Mouse (Mus musculus): ENCODE measurements around the gene Prss36.
A peak's percentile ranks its signal among the peaks of the same experiment; 100 is the strongest.

Prss36 gene

DNA sequence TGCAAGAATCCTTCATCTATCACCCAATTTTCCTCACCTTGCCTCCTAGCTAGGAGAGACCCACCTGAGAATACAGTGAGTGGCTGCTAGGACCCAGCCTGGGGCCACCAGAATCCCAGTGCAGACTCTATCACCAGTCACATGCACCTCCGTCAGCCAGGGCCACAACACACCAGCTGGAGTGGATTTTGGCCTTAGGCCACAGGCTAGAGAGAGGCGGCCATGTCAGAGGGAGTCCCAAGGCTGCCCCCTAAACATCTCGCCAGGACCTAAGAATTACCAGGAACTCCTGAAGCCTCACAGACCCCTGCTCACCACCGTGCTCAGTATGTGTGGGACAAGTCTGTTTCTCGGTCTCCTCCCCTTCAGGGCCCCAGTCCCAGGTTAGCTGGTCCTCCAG, 12.4 kb downstream of the Prss36 start:
- no peak for DNase-seq (ENCODE audit: low spot score)

DNA sequence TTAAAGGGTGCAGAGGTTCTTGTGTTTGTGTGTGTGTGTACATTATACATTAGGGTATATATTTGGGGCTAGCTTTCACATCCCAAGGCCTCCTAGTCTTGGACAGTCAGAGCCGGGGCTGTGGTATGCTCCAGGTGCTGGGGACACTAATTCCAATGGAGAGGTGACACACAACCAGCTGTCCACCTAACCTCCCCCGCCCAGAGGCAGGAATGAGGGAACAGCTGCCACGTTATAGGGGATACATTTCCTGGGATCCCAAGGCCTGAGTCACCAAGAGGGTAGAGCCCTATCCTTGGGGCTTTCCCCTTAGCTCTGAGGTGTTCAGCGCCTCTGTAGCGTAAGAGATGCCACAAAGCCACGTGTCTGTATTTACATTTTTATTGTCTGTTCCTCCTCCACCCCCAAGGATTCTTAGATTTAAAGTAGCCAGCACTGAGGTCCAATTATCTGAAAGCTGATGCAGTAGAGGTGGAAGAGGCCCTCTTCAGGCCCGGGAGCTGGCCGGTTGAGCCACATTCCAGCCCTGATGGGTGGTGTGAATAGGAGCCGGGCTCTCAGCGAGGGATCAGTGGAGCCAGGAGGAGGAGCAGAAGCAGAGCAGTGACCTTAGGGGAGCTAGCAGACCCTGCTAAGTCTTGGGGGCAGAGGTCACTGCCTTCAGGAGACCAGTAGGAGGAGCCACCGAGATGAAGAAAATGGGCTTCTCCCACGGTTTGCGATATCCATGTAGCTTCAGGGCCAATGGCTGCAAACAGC, 14.1 kb downstream of the Prss36 start:
- DNase-seq (ENCODE audit: low spot score), result no peak

DNA sequence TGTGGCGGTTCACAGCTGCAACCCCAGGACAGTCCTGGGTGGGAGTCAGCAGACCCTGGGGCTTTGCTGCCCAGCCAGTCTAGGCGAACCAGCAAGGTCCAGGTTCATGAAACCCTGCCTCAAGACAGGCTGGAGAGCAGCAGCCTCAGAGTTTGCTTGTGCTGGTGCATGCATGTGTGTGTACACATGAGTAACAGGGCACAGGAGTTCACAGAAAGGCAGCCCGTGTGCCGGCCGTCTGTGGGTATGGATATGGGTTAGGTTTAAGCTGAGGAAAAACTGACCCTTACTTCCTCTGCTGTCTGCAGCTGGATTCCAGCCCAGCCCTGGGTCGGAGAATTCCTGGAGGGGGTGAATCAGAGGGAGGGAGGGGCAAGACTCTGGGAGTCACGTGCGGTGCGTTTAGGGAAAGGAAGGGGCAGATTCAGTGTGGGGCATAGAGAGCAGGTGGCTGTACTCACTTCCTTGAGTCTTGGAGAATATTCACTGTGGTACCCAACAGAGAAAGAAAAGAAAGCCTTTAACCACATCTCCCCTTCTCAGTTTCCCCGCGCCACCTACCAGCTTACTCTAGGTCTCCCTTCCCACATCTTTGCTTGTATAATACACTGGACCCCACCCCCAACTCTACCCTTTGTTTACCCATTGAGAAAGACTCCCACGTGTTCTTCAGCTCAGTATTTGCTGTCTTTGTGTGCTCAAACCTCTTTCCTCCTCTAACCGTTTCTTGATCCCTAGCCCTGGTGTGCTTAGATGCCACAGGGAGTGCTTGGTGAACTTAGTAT, 15.0 kb downstream of the Prss36 start:
- DNase-seq (ENCODE audit: low spot score), result no peak

DNA sequence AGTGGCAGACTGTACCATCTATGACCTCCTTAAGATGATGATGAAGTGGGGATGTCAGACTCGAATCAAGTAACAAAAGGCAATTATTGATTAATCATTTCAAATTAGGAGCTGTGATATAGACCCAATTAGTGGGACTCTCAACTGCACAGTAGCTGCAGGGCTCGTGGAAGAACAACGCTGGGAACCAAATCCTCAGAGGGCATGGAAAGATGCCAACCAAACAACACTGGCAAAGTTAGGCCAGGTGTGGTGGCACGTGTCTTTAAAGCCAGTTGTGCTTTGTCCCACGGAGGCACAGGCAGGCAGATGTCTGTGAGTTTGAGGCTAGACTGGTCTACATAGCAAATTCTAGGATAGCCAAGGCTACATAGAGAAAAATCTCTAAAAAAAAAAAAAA, 15.9 kb downstream of the Prss36 start:
- DNase-seq (ENCODE audit: low spot score), result no peak

DNA sequence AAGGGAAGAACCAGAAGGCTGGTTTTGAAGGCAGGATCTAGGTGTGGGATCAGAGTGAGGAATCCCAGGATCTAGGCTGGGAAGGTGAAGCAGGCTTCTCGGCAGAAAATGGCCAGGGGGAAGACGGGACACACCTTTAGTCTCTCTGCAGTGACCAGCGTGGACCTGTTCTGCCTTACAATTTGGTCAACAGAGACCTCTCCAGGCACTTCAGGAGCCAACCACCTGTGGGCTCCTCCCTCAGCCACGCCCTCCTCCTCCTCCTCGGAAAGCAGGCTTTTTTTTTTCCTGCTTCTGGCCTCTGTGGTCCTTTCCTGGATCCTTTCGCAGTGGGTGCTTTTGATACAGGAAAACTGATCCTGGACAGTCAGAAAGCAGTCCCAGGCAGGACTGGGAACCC, 16.6 kb downstream of the Prss36 start, which contains the start of gene Prss8:
Gene Prss8 (minus strand): TSS at position 182 of the 400 bp plus-strand sequence.
- DNase-seq (ENCODE audit: low spot score), result no peak

DNA sequence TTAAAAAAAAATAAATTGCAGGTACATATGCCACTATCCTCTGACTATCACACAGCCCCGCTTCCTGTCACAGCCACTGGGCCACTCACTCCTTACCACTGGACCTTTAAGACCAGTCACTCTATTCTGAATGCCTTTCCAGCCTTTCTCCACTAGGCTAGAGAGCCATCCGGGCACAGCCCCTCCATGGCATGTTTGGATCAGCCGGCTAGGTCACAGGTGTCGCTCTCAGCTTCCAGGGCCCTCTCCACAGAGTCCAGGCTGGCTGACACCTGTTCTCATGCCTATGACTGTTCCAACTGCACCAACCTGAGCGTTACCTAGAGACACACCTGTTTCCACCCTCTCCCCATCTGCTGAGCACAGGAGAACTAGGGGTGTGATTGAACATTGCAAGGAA, 17.9 kb downstream of the Prss36 start:
- DNase-seq (ENCODE audit: low spot score), result no peak

DNA sequence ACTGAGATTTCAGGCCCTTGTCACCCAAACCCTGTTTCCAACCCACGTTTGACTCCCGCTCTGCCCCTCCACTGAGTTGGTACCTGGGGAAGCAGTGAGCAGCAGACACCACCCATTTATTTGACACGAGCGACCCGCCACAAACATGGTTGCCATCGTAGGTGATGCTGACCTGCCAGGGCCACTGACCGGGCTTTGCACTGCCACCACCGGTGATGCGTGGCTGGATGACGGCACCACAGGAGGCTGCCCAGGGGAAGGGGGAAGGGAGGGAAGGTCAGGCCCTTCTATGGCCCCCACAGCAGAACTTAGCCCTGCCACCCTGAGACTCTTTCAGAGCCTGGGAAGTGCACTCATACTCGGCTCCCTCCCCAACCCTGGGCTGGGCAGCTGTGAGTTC, 18.8 kb downstream of the Prss36 start:
- no peak for DNase-seq (ENCODE audit: low spot score)

DNA sequence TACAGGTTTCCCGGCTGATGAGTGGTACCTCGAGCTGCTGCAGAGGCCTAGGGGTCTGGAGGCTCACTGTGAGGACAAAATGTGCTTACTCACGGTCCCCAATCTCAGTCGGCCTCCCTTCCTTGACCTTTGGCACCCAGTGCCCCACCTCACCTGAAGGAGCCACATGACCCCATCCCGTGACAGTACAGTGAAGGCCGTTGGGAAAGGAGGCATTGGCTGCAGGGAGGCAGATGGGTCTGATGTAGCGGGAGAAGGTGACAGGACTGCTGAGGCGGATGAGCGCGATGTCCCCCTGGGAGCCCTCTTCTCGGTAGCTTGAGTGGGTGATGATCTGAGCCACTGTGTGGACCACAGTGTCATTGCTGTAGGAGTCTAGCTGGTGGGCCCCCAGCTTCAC, 19.7 kb downstream of the Prss36 start:
- no peak for DNase-seq (ENCODE audit: low spot score)

DNA sequence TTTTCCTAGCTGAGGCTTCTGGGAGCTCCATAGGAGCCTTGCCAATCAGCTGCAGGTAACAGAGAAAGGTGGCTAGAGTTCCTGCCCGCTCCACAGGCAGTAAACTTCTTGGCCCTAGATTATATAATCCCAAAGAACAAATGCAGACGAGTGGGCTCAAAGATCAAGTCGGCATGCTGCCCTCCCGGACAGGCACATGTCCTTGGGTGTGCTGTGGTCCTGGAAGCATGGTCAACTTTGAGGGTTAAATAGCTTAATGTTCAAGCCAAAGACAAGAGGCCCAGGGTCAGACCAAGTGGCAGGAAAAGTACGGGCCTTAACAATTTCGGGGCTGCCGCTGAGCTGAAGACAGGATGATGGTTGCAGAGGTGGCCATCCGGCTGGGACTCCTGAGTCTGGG, 20.5 kb downstream of the Prss36 start:
- no peak for DNase-seq (ENCODE audit: low spot score)

DNA sequence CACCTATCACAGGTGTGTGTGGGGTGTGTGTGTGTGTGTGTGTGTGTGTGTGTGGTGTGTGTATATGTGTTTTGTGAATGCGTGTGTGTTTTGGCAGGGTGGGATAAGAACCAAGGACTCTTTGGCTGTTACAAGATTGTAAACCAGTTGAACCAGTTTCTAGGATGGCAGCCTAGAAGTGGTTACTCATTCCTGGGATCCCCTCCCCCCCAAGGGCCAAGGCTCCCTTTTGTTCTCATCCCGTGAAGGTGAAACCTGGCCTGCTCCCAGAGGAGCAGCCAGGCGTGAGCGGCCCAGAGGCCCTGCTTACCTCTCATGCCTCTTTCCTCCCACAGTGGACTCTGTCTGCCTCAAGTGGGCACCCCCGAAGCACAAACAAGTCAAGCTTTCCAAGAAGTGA, 21.3 kb downstream of the Prss36 start:
- no peak for DNase-seq (ENCODE audit: low spot score)

DNA sequence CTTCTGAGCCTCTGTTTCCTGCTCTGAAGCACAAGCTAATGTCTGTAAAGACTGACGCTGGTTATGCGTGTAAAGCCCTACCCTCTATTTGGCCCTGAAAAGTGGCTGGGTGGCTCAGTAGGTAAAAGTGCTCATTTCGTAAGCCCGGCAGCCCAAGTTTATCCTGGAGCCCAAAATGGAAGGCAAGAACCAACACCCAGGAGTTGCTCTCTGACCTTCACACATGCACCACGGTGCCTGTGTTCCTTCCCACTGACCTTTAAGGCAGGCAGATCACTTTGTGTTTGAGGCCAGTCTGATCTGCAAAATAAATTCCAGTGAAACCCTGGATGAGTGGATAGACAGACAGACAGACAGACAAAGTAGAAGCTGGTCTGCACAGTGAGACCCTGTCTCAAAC, 22.8 kb downstream of the Prss36 start:
- no peak for DNase-seq (ENCODE audit: low spot score)

DNA sequence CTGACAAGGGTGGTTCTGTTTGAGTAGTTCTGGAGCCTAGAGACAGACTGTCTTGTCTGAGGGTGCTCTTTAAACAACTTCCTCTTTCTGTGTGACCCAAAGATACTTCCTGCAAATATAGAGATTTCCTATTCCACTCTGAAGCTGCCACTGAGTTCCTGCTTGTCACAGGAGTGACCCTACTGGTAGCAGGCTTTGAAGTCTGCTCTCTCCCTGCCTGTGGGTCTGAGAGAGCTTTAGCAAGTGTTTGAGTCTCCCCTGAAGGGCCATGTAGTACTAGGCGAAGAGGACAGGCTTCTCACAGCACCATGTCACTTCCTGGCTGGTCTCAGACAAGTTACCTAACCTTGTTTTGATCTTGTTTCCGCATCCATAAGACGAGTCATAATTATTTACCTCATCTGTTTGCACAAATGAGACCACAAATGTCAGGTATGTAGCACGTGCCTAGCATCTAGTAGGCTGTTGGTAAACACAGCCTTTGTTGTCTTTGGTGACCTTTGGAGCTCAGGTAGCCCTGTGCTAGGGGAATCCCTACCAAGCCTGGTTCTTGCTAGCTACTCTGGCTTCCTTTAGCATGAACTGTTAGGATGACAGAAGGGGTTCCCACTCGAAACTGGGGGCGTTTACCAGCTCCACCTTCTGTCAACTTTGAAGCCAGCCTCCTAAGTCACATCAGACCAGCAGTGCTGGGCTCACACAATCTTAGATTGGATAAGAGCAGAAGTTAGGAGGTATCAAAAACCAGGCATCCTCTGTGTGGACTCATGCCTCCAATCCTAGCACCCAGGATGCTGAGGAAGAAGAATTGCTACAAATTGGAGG, 23.9 kb downstream of the Prss36 start:
- DNase-seq (ENCODE audit: low spot score), result no peak

DNA sequence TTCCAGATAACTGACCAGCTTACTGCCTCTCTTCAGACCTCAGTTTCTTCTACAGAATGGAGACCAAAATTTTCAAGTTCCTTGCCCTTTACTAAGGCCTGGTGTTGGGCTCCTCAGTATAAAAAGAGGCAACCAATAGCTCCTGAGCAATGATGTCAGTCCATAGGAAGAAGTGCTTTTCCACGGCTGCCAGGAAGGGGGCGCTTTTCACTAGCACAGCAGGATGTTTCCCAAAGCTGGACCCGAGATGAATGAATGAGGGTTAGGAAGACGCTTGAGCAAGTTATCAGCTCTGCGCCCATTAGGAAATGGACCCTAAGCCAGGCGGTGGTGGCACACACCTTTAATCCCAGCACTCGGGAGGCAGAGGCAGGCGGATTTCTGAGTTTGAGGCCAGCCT, 25.0 kb downstream of the Prss36 start:
- no peak for DNase-seq (ENCODE audit: low spot score)

DNA sequence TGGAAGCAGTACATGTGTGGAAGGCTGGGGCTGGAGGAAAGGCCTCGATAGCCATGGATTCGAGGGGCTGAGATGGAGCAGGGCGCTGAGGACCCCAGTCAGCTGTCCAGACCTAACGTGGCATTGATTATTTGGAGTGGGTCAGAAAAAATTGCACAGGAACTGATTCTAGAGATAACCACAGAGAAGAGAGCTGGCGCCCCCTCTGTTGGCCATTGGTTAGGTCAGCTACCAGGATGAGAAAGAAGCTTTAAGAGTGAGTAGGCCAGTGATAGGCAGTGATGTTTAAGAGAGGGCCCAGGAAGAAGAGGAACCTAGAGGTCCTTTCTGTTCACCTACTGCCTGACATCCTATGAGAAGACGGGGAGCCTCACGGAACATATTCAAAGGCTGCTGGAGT, 27.2 kb downstream of the Prss36 start:
- no peak for DNase-seq (ENCODE audit: low spot score)

DNA sequence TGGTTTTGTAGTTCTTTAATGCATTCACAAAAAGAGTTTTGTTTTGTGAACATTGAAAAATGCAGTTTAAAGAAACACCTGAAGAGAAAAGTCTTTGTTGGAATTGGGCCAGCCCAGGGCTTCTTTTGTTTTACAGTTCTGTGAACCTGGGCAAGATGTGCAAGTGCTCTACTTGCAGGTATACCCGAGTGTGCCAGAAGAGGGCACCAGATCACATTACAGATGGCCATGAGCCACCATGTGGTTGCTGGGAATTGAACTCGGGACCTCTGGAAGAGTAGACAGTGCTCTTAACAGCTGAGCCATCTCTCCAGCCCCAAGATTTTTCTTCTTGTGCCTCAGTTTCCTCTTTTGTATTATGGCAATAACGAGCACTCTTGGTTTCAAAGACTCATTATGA, 28.3 kb downstream of the Prss36 start:
- DNase-seq (ENCODE audit: low spot score), result no peak

DNA sequence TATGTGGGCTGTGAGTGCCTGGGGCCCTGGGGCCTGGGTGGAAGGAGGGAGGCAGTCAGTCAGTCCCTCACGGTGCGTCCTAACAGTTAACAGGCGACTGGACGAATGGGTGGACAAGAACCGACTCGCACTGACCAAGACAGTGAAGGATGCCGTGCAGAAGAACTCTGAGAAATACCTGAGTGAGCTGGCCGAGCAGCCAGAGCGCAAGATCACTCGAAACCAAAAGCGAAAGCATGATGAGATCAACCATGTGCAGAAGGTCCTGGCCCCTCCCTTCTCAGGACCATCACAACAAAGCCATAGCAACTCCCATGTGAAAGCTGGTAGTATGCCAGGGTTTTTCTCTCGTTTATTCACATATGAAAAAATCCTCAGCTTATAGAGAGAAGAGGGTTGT, 31.2 kb downstream of the Prss36 start:
- no peak for DNase-seq (ENCODE audit: low spot score)

DNA sequence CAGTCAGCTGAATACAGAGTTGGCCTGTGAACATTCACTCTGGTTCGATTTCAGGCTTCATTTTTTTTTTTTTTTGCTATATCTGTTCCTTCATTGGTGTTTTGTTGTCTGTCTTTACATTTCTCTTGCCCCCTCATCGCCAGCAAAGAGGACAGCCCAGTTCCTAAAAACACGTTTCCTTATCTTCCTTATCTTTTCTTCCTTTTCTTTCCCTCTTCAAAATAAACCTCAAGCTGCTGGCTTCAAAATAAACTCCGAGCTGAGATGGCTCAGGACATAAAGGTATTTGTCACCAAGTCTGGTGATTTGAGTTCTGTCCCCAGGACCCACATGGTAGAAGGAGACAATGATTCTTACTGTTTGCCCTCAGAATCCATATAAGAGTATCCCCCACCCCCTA, 33.6 kb downstream of the Prss36 start:
- no peak for DNase-seq (ENCODE audit: low spot score)

DNA sequence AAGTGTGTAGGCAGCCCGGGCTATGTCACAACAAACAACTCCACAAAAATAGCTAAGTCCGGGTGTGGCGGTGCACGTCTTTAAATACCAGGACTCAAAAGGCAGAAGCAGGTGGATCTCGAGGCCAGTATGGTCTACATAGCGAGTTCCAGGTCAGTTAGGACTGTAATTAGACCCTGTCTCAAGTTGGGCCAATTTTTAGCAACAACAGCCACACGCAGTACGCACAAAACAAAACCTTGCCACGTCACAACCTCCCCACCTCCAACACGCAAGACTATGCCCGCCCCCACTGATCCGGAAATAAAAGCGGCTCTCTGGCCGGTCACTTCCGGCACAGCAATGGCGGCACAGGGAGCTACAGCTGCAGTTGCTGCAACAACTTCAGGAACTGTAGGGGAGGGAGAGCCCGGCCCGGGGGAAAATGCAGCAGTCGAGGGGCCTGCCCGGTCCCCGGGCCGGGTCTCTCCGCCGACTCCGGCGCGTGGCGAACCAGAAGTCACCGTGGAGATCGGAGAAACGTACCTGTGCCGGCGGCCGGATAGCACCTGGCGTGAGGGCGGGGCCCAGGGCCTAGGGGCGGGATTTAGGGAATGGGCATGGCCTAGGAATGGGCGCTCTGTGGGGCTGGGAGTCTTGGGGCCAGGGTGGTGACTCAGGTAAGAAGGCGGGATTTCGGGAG, 34.2 kb downstream of the Prss36 start, which contains the start of gene Kat8:
Gene Kat8 (plus strand): TSS at position 327 of the 682 bp plus-strand sequence.
- DNase-seq (ENCODE audit: low spot score), result peak; percentile 80

DNA sequence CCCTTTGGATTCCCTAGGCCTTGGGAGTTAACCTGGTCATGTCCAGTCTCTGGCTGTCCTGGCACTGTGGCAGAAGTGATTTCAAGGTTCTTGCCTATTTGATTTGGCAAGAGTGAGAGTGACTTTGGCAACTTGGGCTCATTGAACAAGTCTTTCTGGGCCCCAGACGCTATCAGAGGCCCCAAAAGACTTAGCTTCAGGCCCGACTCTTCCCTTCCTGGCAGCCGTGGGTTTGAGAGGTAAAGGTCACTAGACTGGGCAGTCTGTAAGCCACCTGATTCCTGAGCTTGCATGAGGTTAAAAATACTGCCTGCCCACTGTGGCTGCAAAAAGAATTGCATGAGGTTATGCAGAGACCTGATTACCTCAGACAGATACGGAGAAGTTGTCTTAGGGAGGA, 37.9 kb downstream of the Prss36 start:
- no peak for DNase-seq (ENCODE audit: low spot score)

DNA sequence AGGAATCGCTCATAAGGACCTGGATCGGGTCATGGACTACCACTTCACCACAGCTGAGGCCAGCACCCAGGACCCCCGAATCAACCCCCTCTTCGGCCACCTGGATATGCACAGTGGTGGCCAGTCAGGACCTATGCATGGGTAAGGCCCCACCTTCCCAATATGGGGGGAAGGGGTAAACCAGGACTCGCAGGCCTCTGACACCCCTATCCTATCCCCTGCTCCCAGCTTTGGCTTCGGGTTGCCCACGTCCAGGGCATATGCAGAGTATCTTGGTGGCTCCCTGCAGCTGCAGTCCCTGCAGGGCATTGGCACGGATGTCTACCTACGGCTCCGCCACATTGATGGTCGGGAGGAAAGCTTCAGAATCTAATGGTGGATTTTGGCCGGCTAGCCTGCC, 38.6 kb downstream of the Prss36 start:
- no peak for DNase-seq (ENCODE audit: low spot score)

DNA sequence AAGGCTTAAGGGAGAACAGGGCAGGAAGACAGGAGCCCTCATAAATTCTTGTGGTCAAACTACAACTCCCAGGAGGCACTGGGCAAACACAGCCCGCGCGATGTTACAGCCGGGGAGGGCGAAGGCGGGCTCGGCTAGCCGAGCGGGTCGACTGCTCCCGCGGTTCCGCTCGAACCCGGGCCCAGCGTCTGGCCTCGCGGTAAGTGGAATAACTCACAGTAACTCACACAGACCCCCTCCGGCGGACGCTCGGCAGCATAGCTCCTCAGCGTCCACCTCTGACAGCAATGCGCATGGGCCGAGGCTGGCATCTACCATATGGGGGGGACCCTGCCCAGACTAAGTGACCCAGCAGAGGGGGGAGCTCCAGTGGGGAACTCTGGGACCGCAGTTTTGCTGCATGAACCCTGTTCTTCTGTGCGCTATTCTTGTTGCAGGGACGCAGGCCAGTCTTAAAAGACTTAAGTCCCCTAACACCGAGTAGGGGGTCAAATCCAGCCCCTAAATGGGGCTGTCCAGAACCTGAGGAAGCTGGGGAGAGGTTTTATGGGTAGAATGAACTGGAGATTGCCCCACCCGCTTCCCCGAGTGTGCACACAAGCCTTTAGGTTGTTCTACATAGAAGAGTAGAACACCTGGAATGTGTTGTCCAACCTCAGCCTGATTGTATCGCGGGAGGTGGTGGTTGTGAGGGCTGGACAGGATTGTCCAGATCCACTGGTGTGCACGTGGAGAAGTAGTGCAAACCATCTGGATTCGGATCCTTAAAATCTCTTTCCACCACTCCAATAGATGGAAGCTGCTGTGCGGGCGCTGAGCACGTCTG, 42.3 kb downstream of the Prss36 start, which contains the start of gene Bckdk:
Gene Bckdk (plus strand): TSS at position 112 of the 826 bp plus-strand sequence.
- DNase-seq (ENCODE audit: low spot score), result peak; percentile 64

Measured in ovary, postnatal 14 days (tissue).